Mouse (Mus musculus) T-helper 17 cell (primary cell): Measurements from ENCODE around the gene Agbl4.

ENCODE experiments used
- in situ Hi-C, 2 experiments: fragments of 300-600 bp; cut with MboI, MseI; formaldehyde crosslinking; loops; 1 replicate in 1 of 2; 2 replicates in 1 of 2; pipeline ENCODE4 v1.15.1; 2025; ENCODE audit warnings: high pct_unique_total_duplicates in 2 of 2

Gene Agbl4

DNA sequence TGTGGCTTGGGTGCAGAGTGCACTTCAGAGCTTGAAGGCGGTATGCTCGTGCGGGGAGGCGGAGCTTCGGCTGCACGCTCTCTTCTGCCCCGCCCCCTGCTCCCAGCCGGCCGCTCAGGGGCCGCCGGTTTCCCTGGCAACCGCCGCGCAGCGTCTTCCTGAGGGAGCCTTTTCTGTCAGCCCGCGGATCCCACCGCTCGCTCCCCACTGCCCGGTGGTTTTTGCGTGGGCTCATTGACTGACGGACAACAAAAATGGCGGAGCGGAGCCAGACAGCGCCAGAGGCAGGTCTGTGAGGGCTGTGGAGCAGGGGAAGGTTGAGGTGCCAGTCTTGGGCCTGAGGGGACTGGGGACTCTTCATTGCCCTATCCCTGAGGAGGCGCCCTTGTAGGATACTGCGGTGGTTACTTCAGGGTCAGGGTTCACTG, at the start of gene Agbl4:
Gene Agbl4, plus strand, starts transcription at position 44 of the 428 bp plus-strand sequence.
- in situ Hi-C loops: no loop called here

GRCm38 (mm10) chr4:110350856-110351177, 46.6 kb upstream of the Agbl4 start:
- in situ Hi-C loops: no loop called here

DNA sequence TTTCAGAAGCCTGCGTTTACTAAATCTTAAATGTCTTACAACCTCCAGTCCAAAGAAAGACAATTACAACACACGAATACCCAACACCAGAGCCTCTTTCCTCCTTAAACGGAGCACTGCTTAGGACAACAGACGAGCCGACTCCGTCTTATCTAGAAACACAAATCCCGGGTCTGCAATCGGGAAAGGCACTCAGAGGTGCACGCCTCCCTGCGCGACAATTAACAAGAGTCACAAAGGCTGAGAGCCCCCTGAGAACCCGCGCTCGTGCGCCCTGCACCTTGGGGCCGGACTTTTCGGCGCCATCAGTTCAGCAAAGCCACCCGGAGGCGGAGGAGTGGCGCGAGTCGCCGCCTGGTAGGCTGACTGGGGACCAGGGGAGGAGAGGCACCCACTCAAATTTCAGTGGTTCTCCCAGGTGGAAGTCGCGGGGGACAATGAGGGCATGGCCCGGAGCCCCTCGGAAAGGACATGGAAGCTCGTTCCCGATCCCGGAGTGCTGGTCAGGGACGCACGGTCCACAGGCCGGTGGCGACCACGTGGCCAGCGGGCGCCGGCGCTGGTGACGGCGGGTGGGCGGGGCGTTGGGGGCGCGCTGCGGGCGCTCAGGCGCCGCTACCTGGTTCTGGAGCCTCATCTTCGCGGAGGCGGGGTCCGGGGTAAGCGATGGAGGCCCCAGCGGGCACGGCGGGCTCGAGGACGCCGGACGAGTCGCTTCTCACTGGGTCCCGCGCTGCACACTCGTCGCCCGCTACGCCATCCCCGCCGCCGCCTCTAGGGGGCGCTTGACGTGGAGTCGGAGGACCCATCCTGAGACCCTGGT, 46.1 kb upstream of the Agbl4 start, which contains the start of gene Elavl4:
Gene Elavl4, minus strand, starts transcription at position 732 of the 823 bp plus-strand sequence.
- in situ Hi-C loops: no loop called here

- in situ Hi-C loops: no loop called here
These were observed 45.5 kb upstream of the Agbl4 start for GRCm38 (mm10) chr4:110352001-110352369.

GRCm38 (mm10) chr4:110360568-110360967, 36.9 kb upstream of the Agbl4 start:
- in situ Hi-C loops: no loop called here

- in situ Hi-C loops: no loop called here
These were observed 1.2 kb upstream of the Agbl4 start for GRCm38 (mm10) chr4:110396221-110396620.

- in situ Hi-C loops: no loop called here
These were observed 22.8 kb downstream of the Agbl4 start for GRCm38 (mm10) chr4:110420306-110420705.

DNA sequence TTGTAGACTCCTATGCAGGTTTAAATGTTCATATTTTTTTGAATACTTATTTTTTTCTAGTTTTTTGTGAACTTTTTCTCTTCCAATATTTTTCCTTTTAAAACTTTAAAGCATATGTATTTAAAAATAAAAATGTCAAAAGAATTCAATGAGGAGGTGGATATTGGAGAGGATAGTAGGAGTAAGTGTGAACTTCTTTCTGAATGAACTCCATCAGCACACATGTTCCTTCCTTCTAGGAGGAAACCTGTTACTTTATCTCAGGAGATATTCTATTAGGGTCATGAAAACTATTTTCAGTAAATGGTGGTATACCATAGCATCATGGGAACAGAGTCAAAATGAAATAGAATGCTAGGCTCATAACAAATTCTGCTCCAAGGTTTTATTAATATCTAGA, 30.2 kb downstream of the Agbl4 start:
- in situ Hi-C loops: no loop called here

GRCm38 (mm10) chr4:110494371-110494770, 96.9 kb downstream of the Agbl4 start:
- in situ Hi-C loops: no loop called here

- in situ Hi-C loops: loop anchor here in 1 of 2 experiments (10.0 kb wide), 1 partner anchor 1015 kb away; no protein-coding TSS in a partner anchor
These were observed 132.3 kb downstream of the Agbl4 start for GRCm38 (mm10) chr4:110529804-110530203.

GRCm38 (mm10) chr4:110549223-110549622, 151.8 kb downstream of the Agbl4 start:
- in situ Hi-C loops: no loop called here

DNA sequence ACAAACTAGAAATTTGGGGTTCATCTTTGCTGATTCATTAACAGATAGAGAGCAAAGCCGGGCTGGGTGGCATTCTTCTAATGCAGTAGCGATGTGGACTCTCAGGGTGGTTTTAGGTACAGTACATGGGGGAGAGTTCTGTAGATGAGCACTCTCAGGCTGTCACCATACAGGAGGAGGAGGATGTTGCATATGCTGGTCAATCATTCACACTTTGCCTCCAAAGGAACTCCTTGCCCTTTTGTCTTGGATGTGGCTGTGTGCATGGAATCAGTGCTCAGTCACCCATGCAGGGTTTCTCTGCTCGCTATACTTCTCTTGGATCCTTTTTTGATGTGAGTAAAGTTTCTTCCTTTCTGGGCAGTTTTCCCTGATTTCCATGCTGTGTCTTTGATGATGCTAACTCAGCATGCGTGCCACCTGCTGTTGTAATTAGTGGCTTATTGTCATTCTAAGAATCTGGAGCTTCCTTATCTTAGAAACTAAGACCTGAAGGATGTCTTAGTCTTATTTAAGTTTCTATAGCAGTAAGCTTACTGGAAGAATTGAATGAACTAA, 200.3 kb downstream of the Agbl4 start:
- in situ Hi-C loops: no loop called here

GRCm38 (mm10) chr4:110641417-110641816, 244.0 kb downstream of the Agbl4 start:
- in situ Hi-C loops: no loop called here

DNA sequence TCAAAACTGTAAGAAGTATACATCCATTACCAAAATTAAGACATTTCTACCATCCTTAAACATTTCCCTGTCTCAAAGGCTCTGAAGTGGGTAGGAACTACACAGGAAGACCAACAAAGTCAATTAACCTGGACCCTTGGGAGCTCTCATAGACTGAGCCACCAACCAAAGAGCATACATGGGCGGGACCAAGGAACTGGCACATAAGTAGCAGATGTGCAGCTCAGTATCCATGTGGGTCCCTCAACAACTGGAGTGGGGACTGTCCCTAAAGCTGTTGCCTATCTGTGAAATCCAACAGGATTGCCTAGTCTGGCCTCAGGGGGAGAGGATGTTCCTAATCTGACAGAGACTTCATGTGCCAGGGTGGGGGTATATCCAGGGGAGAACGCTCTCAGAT, 265.5 kb downstream of the Agbl4 start:
- in situ Hi-C loops: no loop called here

- in situ Hi-C loops: no loop called here
These were observed 276.7 kb downstream of the Agbl4 start for GRCm38 (mm10) chr4:110674121-110674520.

DNA sequence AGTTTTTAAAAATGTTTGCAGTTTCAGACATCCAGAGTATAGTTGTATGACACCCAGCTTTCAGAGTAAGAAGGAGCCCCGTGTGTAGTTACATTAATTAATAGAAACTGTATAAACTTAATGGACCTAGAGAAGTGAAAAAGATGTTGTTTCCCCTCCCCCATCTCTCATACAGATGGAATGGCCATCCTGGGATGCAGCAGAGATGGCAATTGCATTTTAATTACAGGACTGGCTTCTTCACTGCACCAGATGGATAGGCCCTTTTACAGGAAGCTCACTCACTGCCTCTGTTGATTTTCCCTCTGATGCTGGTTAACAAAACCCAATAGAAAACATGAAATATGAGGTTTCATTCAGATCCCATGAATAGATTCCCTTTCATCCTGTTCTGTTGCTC, 337.7 kb downstream of the Agbl4 start:
- in situ Hi-C loops: no loop called here

DNA sequence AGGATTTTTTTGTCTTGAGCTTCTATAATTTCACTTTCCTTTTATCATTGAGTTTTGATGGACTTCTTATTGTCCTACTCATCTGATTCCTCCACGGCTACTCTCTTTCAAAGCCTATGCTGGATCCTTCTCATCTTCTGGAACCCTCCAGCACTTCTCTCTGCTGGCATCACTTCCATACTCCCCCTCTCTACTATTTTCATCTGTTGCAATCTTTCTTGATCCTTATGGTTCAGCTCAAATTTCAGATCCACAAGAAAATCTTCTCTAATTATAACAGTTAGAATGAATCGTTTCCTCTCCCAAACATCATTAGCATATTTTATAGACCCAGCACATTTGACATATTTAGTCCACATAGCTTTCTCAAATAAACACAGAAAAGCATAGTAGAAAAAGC, 360.5 kb downstream of the Agbl4 start:
- in situ Hi-C loops: loop anchor here in 1 of 2 experiments (10.0 kb wide), 1 partner anchor 1917 kb away; no protein-coding TSS in a partner anchor

DNA sequence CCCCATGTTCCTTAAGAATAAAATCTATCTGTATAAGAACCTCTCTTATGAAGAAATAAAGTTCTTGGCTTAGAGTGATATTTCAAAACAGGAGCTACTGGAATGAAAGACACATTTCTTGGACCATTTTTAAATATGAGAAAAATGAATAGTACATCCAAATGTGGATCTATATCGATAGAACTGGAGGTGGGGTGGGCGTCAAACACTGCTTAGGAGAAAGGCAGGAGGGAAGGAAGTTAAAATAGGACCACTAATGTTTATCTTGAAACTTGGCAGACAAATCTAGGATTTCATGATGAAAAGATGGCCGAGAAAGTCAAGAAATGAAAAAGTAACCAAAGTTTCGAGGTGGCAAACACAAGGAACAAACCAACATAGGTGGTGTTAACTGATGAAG, 391.1 kb downstream of the Agbl4 start:
- in situ Hi-C loops: no loop called here

DNA sequence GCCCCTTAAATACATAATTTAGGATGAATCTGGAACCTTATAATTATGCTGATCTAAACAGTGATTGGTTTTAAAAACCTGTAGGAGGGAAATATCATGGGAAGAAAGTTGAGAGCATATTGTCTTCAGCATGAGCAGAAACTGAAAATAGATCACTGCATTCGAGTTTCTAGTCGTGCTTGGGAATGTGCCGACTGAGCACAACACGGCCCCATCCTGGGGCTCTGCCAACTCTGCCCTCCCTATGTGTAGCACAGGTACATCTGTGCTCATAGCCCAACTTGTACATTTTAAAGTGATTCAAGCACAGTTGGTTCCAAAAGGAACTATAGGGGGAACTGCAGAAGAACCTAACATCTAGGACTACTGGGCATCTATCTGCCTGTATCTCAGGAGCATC, 402.4 kb downstream of the Agbl4 start:
- in situ Hi-C loops: no loop called here

DNA sequence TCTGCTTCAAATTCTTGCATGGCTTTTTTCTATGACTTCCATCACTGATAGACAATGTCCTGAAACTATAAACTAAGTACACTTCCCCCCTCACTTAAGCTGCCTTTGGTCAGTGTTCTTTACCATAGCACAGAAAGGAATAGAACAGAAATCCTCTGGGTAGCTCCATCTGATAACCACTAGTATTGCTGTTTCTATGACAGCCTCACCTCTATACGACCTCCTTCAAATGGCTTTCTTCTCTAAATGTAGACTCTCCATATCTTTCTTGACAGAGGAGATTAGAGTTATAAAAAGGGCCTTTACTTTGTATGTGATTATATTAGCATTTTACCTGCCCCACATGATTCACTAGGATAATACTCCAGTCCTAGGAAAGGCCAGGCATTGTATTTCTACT, 413.5 kb downstream of the Agbl4 start:
- in situ Hi-C loops: no loop called here

DNA sequence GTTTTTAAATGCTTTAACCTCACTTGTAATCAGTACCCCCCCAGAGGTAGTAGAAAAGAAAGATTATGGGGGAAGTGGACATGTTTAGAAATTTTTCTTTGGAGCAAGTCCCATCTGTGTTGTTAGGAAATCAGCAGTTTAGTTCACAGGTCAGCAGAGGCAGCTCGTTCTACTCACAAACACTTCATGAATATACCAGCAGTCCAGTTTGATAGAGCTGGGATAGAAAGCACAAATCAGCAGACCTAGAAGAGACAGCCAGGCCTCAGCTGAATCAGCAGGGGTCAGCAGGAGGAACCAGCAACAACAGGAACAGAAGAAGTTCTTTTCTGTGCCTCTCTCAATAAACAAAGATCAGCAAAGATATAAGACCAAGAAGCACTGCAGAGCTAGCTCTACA, 435.3 kb downstream of the Agbl4 start:
- in situ Hi-C loops: no loop called here

GRCm38 (mm10) chr4:110879719-110880443, 482.4 kb downstream of the Agbl4 start:
- in situ Hi-C loops: no loop called here

DNA sequence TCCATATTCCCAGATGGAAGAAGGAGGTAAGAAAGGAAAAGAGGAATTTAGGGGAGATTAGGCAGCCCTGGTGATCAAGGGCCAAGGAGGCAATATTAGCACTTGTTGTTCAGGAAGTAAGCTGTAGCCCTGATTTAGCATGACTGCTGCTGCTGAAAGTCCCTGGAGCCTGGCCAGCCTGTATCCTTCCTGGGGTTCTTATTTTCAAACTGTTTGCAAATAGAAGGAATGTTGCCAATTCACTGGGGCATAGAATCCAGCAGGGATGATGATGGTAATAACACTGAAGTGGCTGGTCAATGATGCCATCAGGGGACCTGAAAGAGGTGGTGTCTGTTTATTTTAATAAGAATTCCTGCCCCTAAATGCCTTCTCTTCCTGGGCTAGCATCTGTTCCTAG, 518.6 kb downstream of the Agbl4 start:
- in situ Hi-C loops: no loop called here
